Mouse (Mus musculus) right cerebral cortex, postnatal 4 days (tissue): ENCODE measurements around the gene Ipo5.

ENCODE experiments used
- DNase-seq: peaks from one replicate; pipeline ENCODE4 v3.0.0-alpha.2; 2022

Gene Ipo5

GRCm38 (mm10) chr14:120925731-120926585, 14.9 kb downstream of the Ipo5 start:
- no peak for DNase-seq

GRCm38 (mm10) chr14:120931236-120931635, 20.2 kb downstream of the Ipo5 start:
- no peak for DNase-seq

- no peak for DNase-seq
Measured at GRCm38 (mm10) chr14:120933624-120934023, 22.6 kb downstream of the Ipo5 start.

- no peak for DNase-seq
Measured at GRCm38 (mm10) chr14:120937102-120937501, 26.1 kb downstream of the Ipo5 start.

GRCm38 (mm10) chr14:120942803-120943202, 31.8 kb downstream of the Ipo5 start:
- no peak for DNase-seq

GRCm38 (mm10) chr14:120945146-120945545, 34.1 kb downstream of the Ipo5 start:
- no peak for DNase-seq

- DNase-seq: no peak
Measured at GRCm38 (mm10) chr14:120947104-120947503, 36.1 kb downstream of the Ipo5 start.

GRCm38 (mm10) chr14:120949002-120949401, 38.0 kb downstream of the Ipo5 start:
- DNase-seq: no peak

GRCm38 (mm10) chr14:120950068-120950467, 39.0 kb downstream of the Ipo5 start:
- no peak for DNase-seq

GRCm38 (mm10) chr14:120952434-120952833, 41.4 kb downstream of the Ipo5 start:
- peak; percentile 40 for DNase-seq

- no peak for DNase-seq
Measured at GRCm38 (mm10) chr14:120960551-120960950, 49.5 kb downstream of the Ipo5 start.

- no peak for DNase-seq
Measured at GRCm38 (mm10) chr14:120960991-120961390, 50.0 kb downstream of the Ipo5 start.

GRCm38 (mm10) chr14:120967072-120967471, 56.0 kb downstream of the Ipo5 start:
- no peak for DNase-seq

GRCm38 (mm10) chr14:120968723-120969122, 57.7 kb downstream of the Ipo5 start:
- DNase-seq: no peak

- DNase-seq: no peak
Measured at GRCm38 (mm10) chr14:120969673-120970072, 58.6 kb downstream of the Ipo5 start.

GRCm38 (mm10) chr14:120970637-120971036, 59.6 kb downstream of the Ipo5 start:
- peak; percentile 36 for DNase-seq

GRCm38 (mm10) chr14:120971313-120971712, 60.3 kb downstream of the Ipo5 start:
- DNase-seq: no peak

- DNase-seq: peak; percentile 44
Measured at GRCm38 (mm10) chr14:120979559-120979958, 68.5 kb downstream of the Ipo5 start.

- no peak for DNase-seq
Measured at GRCm38 (mm10) chr14:120989126-120989525, 78.1 kb downstream of the Ipo5 start.
